Mouse (Mus musculus): ENCODE data around the gene Ibtk. TPM values are rescaled to one million over a fixed set of nuclear protein-coding genes. Genes with fewer than 3 reads are reported as not detected.
A peak's percentile ranks its signal among the peaks of the same experiment; 100 is the strongest.
"Not testable (repeated sequence)": the region's sequence is repeated elsewhere in the genome, so short reads cannot be mapped to it uniquely, and the experiment has no call there.

The Ibtk gene
- total RNA-seq (2017) = 90.9 and 110 TPM in 2 replicates

GRCm38 (mm10) chr9:85749142-85749921 is at the start of gene Ibtk:
Ibtk (minus strand) TSS chr9:85749334.
- ATAC-seq (ENCODE audit: extremely low read depth, insufficient number of reproducible peaks, low FRiP score, poor library complexity, severe bottlenecking) = peak; percentile 90

DNA sequence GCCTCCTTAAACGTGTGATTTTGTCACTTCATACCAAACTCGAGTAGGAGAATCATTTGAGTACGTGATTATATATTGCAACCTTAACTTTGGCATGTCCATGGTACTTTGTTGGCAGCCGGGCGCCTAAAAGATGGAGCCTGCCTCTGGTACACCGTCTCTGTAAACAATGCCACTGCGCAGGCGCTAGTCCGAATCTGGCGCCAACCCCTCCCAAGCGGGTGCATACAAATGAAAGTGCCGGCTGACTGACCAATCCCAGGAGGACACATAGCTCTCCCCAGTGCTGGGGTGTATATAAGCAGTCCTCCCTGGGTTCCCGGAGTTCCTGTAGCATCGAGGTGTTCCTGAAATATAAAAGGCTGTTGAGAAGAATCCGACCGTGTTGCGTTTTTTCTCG is 42.4 kb upstream of the Ibtk start:
- ATAC-seq (ENCODE audit: extremely low read depth, insufficient number of reproducible peaks, low FRiP score, poor library complexity, severe bottlenecking) = not testable (repeated sequence)

DNA sequence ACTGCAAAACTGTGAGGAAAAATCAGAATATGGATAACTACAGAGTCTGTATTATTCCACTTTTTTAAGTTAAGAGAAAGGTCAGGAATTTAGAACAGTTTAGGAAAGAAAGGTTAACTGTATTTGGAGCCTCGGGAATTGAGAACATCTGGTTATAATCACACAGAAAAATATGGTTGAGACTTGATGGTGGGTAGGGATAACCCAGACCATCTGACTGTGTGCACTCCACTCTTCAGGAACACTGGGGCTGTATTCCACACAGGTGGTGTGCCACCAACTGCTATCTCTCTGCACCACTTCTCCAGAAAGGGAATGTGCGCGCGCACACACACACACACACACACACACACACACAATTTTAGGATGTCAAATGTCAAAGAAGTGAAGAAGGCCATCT is 31.1 kb upstream of the Ibtk start:
- no peak for ATAC-seq (ENCODE audit: extremely low read depth, insufficient number of reproducible peaks, low FRiP score, poor library complexity, severe bottlenecking)

DNA sequence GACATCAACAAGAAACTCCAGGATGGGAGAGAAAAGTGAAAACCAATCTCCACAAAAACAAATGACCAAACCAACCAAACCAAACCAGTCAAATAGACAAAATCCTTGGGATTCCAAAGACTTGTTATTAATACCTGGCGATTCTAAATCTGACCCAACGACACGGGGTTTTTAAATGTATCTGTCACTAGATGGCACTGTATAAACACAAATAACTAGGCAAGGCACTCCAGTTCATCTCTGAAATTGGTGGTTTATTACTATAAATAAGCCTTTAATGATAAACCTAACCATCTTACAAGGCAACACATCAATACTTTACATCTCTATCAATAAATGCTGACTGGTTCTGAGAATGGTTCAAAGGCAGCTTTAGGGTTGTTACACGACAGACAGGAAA is 30.3 kb upstream of the Ibtk start:
- ATAC-seq (ENCODE audit: extremely low read depth, insufficient number of reproducible peaks, low FRiP score, poor library complexity, severe bottlenecking) = peak; percentile 58; the same call in 1 of the 2 replicates

DNA sequence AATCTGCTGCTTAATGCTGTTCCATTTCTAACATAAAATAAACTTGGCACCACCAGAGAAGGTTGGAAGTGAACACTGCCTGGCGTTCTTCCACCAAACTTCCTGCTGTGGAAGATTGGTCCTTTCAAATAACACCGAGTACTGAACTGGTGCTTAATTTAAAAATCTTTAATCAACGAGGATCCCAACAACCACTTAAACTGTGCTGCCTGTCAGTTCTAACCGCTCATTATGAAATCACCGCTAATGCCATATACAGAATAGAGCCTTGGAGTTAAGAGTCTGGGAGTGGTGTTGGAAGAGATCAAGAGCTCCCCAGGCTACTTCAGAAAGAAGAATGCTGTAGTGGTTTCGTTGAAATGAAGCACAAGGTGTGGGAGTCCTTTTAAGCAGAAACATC is 28.4 kb upstream of the Ibtk start:
- ATAC-seq (ENCODE audit: extremely low read depth, insufficient number of reproducible peaks, low FRiP score, poor library complexity, severe bottlenecking) = no peak

- ATAC-seq (ENCODE audit: extremely low read depth, insufficient number of reproducible peaks, low FRiP score, poor library complexity, severe bottlenecking) = no peak
Observed at GRCm38 (mm10) chr9:85772280-85772679, 23.1 kb upstream of the Ibtk start.

DNA sequence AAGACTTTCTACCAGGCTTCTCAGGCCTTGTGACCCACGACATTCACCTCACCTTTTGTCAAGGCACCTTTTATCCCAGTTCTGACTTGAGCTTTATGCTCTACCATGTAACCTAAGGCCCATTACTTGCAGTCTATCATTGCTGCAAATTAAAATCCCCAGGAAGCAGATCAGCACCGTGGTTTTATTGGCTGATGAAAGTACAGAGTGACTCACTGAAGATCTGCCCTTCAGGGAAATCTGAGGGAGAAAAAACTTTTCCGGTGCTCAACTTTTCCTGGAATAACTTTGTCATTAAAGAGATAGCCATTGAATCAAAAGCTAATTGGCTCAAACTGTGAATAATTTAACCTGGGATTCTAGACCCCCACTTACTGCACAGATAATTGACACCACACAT is 22.3 kb upstream of the Ibtk start:
- ATAC-seq (ENCODE audit: extremely low read depth, insufficient number of reproducible peaks, low FRiP score, poor library complexity, severe bottlenecking) = no peak

DNA sequence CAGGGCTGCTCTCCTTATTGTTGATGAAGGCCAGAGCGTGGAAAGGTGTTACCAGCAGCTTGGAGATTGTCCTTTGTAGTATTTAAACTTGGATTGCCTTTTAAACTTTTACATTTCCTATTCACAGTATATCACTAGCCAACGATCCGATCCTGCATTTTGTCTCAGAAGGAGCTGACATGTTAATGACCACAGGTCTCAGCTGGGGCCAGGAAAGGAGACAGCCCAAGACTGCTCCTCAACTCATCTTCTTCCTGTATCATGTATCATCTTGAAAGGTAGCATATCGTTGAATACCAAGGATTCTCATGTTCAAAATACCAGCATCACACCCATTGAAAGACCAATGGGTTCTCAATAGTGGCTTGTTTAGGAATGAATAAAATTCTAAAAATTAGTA is 21.2 kb upstream of the Ibtk start:
- ATAC-seq (ENCODE audit: extremely low read depth, insufficient number of reproducible peaks, low FRiP score, poor library complexity, severe bottlenecking) = no peak

DNA sequence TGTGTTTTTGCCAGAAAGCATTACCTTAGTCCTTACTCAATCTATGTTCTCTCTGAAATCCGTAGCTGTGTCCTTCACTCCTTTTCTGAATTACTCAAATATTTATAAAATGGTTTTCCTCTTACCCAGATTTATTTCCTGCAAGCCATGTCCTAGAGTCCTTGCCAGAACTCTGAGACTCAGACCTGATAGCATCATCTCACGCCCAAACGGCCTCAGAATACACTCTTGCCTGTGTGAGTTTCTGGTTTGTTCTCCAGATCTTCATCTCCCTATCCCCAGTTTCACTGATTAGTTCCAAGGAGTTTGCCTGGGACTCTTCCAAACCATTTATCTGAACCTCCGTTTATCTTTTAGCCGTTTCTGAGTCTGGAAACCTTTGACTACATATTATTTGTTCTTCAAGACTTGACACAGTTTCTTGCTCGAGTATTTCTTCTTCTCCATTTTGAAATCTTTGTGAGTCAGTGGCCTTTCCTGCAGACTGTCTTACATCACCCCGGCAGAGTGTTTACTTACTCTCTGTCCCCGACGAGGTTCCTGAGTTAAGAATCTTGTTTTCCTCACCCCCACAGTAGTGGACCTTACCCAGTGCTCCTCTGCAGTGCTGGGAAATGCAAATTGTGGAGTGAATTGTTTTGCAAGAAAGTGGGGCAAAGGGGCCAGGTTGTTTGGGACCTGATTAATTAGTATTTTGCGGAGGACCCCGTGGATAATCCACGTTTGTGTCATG is 20.1 kb upstream of the Ibtk start:
- ATAC-seq (ENCODE audit: extremely low read depth, insufficient number of reproducible peaks, low FRiP score, poor library complexity, severe bottlenecking) = peak; percentile 55; the same call in 1 of the 2 replicates

GRCm38 (mm10) chr9:85767255-85767654 is 18.1 kb upstream of the Ibtk start:
- no peak for ATAC-seq (ENCODE audit: extremely low read depth, insufficient number of reproducible peaks, low FRiP score, poor library complexity, severe bottlenecking)

- peak; percentile 98 for ATAC-seq (ENCODE audit: extremely low read depth, insufficient number of reproducible peaks, low FRiP score, poor library complexity, severe bottlenecking)
Observed at GRCm38 (mm10) chr9:85762476-85762875, 13.3 kb upstream of the Ibtk start.

GRCm38 (mm10) chr9:85750797-85751196 is 1.7 kb upstream of the Ibtk start:
- ATAC-seq (ENCODE audit: extremely low read depth, insufficient number of reproducible peaks, low FRiP score, poor library complexity, severe bottlenecking) = no peak

DNA sequence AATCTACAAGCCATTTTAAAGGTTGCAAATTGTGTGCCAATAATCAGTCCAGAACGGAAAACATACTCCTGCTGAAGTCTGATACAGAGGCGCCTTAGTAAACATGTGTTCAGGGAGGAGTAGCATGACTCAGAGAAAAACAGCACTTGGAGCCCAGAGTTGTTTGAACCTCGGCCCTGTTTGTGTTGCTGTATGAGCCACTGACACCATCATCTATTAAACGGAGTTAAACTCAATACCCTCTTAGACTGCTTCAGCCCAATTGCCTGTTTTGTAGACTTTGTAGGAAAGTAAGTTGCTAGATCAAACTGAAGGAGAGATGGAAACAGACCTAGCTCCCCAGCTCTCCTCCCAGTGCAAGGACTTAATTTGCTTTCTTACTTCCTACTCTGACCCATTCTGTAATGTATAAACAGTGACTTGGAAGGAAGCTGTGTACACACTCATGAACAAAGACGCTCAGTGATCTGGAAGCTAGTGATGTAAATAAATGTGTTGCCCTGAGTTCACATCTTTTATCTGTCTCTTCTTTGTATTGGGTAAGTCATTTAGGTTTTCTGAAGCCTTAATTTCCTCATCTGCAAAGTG is 882 bp upstream of the Ibtk start:
- ATAC-seq (ENCODE audit: extremely low read depth, insufficient number of reproducible peaks, low FRiP score, poor library complexity, severe bottlenecking) = no peak

DNA sequence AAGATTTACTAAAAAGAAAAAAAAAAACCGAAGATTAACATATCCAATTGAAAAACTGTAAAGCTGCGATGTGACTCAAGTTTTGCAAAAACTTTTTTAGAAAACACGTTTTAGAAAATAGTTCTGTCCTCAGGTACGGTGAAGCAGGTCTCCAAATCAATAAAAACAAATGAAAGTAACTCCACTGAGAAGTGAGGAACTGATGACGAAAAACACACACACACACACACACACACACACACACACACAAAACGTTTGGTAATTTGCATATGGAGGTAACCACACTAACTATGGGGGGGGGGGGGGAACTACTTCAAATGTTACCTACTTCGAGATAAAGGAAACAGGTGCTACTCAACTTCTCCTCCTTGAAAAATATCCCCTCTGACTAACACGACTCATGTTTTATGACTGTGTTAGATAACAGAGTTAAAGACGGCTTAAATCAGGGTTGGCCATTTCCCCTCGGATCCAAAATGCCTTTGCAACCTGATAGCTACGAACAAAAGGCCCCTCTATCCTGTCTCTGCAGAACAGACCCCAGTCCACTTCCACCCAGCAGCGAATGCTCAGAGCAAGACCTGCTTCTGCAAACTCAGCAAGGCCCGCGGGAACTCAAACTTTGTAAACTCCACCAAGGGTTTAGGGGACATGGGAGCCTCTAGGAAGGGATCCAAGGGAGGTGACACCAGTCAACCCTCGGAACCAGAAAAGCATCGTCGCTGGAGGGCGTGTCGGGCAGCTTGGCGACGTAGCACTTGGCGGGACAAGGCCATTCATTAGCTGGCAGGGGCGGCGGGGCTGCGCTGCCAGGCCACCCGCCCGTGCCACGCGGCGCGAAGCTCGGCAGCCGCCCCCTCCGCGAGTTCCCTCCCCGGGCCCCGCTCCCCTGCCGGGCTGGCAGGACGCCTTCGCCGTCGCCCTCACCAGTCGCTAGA is 661 bp downstream of the Ibtk start:
- ATAC-seq (ENCODE audit: extremely low read depth, insufficient number of reproducible peaks, low FRiP score, poor library complexity, severe bottlenecking) = peak; percentile 58

DNA sequence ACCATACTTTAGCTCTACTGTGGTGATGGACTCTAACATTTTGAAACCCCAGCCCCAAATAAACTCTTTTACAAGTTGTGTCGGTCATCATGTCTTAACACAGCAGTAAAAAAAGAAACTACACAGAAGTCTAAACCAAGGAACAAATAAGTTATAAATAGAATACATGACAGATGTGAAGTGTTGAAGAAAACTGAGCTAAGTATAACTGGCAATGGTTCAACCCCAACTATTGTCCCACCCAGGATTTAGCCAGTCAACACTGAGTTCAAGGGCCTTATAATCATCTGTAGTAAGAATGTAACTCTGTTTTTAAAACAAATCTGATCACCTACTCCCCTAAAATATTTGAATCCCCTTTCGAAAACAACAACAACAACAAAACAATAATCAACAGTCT is 3.6 kb downstream of the Ibtk start:
- ATAC-seq (ENCODE audit: extremely low read depth, insufficient number of reproducible peaks, low FRiP score, poor library complexity, severe bottlenecking) = no peak

- ATAC-seq (ENCODE audit: extremely low read depth, insufficient number of reproducible peaks, low FRiP score, poor library complexity, severe bottlenecking) = no peak
Observed at GRCm38 (mm10) chr9:85743358-85743757, 5.8 kb downstream of the Ibtk start.

- ATAC-seq (ENCODE audit: extremely low read depth, insufficient number of reproducible peaks, low FRiP score, poor library complexity, severe bottlenecking) = peak; percentile 51; the same call in 1 of the 2 replicates
Observed at GRCm38 (mm10) chr9:85742107-85742506, 7.0 kb downstream of the Ibtk start.

DNA sequence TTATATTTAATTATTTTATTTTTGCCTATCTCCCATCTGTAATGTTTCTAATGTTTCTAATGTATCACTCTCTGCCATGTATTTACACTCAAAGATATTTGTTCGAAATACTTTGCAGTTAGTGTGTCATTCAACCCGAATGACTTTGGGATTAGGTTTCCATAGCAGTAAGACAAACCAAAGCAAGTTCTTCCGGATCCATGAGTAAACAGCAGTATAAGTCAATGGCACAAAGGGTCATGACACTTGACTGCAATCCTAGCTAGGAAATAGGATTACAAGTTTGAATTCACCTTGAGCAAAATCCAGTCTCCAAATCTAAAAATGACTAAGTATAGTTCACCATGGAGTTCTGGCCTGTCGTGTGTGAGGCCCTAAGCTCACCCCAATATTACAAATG is 9.9 kb downstream of the Ibtk start:
- ATAC-seq (ENCODE audit: extremely low read depth, insufficient number of reproducible peaks, low FRiP score, poor library complexity, severe bottlenecking) = no peak

- no peak for ATAC-seq (ENCODE audit: extremely low read depth, insufficient number of reproducible peaks, low FRiP score, poor library complexity, severe bottlenecking)
Observed at GRCm38 (mm10) chr9:85734821-85735220, 14.3 kb downstream of the Ibtk start.

Measured in neutrophil, adult 5-6 weeks (primary cell).